Mouse (Mus musculus): ENCODE data around the gene Fbxl12.
"Not testable (repeated sequence)": the region's sequence is repeated elsewhere in the genome, so short reads cannot be mapped to it uniquely, and the experiment has no call there.

Gene Fbxl12

GRCm38 (mm10) chr9:20644360-20645081 is at the start of gene Fbxl12:
TSS of gene Fbxl12 (minus strand) at chr9:20644767.
- DNase-seq: peak; percentile 78

DNA sequence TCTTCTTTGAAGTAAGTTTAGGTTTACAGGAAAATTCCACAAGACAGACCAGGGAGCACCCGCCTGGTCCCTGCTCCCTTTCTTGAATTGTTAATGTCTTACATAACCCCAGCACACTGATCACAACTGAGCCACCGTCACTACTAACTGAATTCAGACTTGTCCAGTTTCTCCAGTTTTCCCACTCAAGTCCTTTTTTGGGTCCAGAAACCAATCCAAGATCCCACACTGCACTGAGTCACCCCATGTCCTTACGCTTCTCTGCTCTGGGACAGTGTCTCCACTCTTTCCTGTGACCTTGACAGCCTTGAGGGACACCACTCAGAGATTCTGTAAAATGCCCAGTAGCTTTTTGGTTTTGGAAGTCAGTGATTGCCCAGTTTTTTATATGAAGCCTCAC is 48.3 kb upstream of the Fbxl12 start:
- DNase-seq: no peak

DNA sequence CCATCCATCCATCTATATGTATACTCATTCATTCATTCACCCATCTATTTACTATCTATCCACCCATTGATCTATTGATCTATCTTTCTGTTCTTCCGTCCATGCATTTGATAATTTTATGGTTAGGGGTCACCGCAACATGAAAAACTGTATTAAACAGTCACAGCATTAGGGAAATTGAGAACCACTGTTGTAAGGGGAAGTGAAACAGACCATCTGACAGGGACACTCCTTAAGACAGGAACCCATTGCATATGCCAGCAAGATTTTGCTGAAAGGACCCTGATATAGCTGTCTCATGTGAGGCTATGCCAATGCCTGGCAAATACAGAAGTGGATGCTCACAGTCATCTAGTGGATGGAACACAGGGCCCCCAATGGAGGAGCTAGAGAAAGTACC is 45.9 kb upstream of the Fbxl12 start:
- DNase-seq: not testable (repeated sequence)

- no peak for DNase-seq
Measured at GRCm38 (mm10) chr9:20689913-20690312, 45.3 kb upstream of the Fbxl12 start.

GRCm38 (mm10) chr9:20689403-20689802 is 44.8 kb upstream of the Fbxl12 start:
- DNase-seq: no peak

- DNase-seq: no peak
Measured at GRCm38 (mm10) chr9:20685081-20685861, 40.7 kb upstream of the Fbxl12 start.

- DNase-seq: no peak
Measured at GRCm38 (mm10) chr9:20682389-20682722, 37.8 kb upstream of the Fbxl12 start.

DNA sequence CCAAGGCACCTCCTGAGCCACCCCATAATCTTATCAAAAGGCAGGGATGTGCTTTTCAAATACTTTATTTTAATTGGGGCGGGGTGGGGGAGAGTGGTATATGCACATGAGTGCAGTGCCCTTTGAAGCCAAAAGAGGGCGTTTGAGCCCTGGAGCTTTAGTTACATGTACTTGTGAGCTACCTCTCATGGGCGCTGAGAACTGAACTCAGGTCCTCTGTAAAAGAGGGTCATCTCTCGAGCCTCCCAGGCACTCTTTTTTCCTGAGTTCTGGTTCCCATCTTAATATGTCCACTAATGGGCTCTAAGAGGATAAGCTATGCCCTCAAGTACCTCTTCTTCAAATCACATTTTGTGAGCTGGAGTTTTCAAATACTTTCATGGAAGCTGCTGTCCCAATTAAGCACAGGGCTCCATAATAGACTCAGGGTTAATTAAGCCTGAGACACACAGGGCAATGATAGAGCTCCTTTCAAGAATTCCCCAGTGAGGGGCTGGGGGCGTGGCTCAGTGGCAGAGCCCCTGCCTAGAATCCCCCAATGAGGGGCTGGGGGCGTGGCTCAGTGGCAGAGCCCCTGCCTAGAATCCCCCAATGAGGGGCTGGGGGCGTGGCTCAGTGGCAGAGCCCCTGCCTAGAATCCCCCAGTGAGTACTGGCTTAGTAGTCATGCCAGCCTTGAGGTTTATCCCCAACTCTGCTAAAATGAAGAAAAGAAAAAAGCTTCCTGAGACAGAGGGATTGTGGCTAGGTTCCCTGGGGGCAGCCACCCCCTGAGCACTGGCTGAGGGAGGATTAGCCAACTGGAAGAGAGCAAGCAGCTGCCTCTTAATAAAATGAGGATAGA is 37.2 kb upstream of the Fbxl12 start:
- DNase-seq: no peak

DNA sequence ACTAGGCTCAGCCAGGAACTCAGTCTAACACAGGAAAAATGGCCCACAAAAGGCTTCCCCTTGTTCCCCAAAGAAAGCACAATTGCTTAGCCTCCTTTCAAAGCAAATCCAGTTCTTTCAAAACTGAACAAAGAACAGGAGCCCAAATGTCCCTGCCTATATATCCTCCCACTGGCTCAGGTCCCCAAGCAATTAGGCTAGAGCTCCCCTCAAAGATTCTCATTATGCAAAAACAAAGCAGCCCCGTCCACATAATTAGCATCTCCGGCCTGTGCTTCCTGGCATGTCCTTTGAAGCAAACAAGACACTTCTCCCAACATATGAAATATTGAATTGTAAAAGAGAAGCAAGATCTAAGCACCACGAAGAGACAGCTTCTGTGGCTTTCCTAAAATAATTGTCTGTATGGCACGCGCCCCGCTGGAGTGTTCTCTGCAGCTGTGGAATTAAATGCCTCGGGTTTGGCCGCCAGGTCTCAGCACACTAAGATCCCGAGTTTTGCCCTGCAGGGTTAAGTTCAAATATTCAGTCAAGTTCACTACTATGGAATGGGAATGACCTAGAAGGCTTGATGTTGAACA is 35.9 kb upstream of the Fbxl12 start:
- no peak for DNase-seq

GRCm38 (mm10) chr9:20677892-20678291 is 33.3 kb upstream of the Fbxl12 start:
- DNase-seq: no peak

DNA sequence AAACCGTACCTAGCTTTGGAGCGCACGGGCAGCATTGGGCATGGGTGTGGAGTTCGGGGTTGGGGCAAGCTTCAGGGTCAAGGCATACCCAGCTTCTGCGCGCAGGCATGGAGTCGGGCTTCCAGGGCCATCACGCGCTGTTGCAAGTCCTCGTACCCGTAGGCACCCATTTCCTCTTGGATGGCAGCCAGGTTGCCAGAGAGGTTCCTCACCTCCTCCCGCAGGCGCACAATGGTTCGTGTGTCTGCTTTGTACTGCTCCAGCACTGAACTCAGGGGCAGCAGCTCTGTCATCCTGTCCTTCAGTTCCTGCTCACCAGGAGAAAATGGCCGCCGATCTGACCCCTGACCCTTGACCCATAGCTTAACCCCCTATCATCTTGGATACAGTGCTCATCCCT is 27.5 kb upstream of the Fbxl12 start:
- no peak for DNase-seq

GRCm38 (mm10) chr9:20668065-20668464 is 23.5 kb upstream of the Fbxl12 start:
- no peak for DNase-seq

GRCm38 (mm10) chr9:20666510-20667034 is 22.0 kb upstream of the Fbxl12 start:
- no peak for DNase-seq

DNA sequence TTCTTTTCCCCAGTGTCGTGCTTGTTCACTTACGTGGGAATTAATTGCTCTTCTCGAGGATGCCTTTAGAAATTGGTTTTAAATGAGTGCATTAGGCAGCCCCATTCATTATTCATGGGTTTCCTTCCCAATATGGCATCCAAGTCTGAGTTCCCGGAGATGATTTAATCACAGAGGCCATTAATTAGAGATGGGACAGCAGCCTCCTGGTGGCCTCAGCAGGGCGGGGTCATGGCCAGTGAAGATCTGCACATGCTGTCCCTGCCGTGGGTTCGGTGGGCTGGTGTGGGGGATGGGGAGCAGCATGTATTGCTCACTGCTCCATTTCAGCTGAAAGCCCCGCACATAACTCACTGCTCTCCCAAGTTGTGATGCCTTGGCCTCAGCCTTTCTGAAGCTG is 21.4 kb upstream of the Fbxl12 start:
- no peak for DNase-seq

- DNase-seq: no peak
Measured at GRCm38 (mm10) chr9:20664982-20665637, 20.5 kb upstream of the Fbxl12 start.

DNA sequence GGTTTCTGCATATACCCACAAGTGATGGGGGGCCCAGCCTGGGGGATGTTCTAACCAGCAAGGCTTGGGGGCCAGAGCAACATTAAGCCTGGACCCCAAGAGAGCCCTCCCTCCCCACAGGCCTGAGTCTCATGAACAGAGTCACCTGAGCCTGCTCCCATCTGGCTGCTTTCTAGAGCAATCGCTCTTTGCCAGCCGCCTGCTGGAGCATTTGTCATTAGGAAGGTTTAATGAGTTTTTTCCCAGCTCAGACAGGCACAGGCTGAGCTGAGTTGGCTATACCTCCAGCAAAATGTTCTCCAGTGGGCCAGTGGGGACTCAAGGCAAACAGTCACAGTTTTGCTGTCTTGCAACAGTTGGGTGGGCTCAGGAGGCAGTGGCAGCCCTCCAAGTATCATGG is 19.8 kb upstream of the Fbxl12 start:
- DNase-seq: no peak

GRCm38 (mm10) chr9:20663956-20664355 is 19.4 kb upstream of the Fbxl12 start:
- DNase-seq: no peak

GRCm38 (mm10) chr9:20662874-20663273 is 18.3 kb upstream of the Fbxl12 start:
- DNase-seq: no peak

DNA sequence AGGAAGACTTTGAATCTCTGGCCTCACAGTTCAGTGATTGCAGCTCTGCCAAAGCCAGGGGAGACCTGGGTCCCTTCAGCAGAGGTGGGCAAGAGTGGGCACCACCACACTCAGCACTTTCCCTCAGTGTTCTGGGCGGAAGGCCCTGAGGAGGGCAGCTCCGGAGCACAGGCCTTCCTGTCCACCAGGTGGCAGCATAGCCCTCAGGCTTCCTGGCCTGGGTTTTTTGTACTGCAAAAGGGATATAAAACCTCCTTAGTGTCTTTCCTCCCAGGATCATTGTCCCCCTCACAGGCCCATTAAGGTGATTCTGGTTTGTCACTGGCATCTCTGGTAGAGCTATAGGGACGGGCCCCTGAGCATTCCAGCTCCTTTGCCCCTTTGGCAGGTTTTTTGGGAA is 17.8 kb upstream of the Fbxl12 start:
- DNase-seq: no peak

- DNase-seq: no peak
Measured at GRCm38 (mm10) chr9:20657546-20657945, 13.0 kb upstream of the Fbxl12 start.

DNA sequence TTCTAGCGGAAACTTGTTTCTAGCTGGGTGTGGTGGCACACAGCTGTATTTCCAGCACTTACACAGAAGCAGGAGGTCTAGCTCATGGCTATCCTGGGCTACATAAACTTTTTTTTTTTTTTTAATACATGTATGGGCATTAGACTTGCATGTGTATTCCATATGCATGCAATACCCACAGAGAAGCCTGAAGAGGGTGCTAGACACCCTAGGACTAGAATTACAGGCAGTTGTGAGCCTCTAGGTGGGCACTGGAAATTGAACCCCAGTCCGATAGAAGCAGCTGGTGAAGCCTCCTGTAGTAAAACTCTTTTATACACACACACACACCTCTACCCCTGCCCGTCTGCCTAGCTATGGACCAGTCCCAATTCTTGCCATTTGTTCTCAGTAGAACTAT is 9.3 kb upstream of the Fbxl12 start:
- no peak for DNase-seq

- no peak for DNase-seq
Measured at GRCm38 (mm10) chr9:20652260-20652658, 7.7 kb upstream of the Fbxl12 start.

Measured in cerebellum, adult 9-10 months (tissue).